Mouse (Mus musculus): Measurements from ENCODE around the gene Wfdc16.
"Not testable (repeated sequence)": the region's sequence is repeated elsewhere in the genome, so short reads cannot be mapped to it uniquely, and the experiment has no call there.

The Wfdc16 gene

GRCm38 (mm10) chr2:164603482-164603881 lies 35.1 kb downstream of the Wfdc16 start:
- DNase-seq (ENCODE audit: low read depth, low spot score), result no peak

- DNase-seq (ENCODE audit: low read depth, low spot score), result no peak
These were observed 38.4 kb downstream of the Wfdc16 start for GRCm38 (mm10) chr2:164600179-164600578.

DNA sequence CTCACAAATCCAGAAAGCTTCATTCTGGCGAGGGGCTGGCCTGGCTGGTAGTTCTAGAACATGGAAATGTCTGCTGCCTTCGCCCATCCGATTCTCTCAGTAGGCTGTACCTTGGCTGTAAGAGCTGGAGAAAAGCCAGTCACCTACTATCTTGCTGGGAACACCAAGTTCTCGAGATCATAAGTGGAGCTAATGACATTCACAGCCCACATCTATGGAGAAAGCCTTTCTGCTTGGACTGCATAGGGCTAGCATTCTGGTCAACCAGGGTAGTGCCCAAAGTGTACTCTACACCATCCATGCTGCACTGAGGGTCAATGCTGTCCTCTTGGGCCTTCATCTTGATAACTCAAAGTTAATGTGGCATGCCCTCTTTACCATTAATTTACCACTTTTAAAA lies 45.1 kb downstream of the Wfdc16 start, which contains the start of gene Eppin:
TSS of gene Eppin (minus strand) at position 101 of the 400 bp plus-strand sequence.
- no peak for DNase-seq (ENCODE audit: low read depth, low spot score)

- peak; percentile 32 for DNase-seq (ENCODE audit: low read depth, low spot score)
These were observed 46.6 kb downstream of the Wfdc16 start for GRCm38 (mm10) chr2:164592014-164592413.

- not testable (repeated sequence) for DNase-seq (ENCODE audit: low read depth, low spot score)
These were observed 53.4 kb downstream of the Wfdc16 start, which contains the start of gene Wfdc6a for GRCm38 (mm10) chr2:164585025-164585725. Wfdc6a (minus strand) TSS chr2:164585447.

Data from brain, embryonic 18.5 days (tissue).